Mouse (Mus musculus) megakaryocyte, embryonic 14.5 days (primary cell): ENCODE data around the gene Arhgap1. TPM values are rescaled to one million over a fixed set of nuclear protein-coding genes. Genes with fewer than 3 reads are reported as not detected.
"Not testable (repeated sequence)": the region's sequence is repeated elsewhere in the genome, so short reads cannot be mapped to it uniquely, and the experiment has no call there.

Source experiments
- H3K27me3 ChIP-seq: replicated peaks from 2 replicates; pipeline ENCODE3; 2012; ENCODE audit warnings: inconsistent platforms
- H3K36me3 ChIP-seq: replicated peaks from 2 replicates; pipeline ENCODE3; 2012; ENCODE audit warnings: low read length, inconsistent platforms, mixed read lengths
- H3K4me1 ChIP-seq: 2 replicates; pipeline ENCODE4 v1.6.1; 2012; ENCODE audit warnings: inconsistent platforms
- H3K4me3 ChIP-seq: replicated peaks from 2 replicates; pipeline ENCODE3; 2012; ENCODE audit warnings: moderate library complexity, mild to moderate bottlenecking, inconsistent platforms
- H3K9me3 ChIP-seq: 2 replicates; pipeline ENCODE4 v1.6.1; 2012; ENCODE audit warnings: inconsistent platforms
- FLI1 ChIP-seq: IDR thresholded peaks from 2 replicates; pipeline ENCODE4 v1.6.1; 2012; ENCODE audit warnings: low read length, inconsistent platforms, mixed read lengths
- GATA1 ChIP-seq: IDR thresholded peaks from 3 replicates; pipeline ENCODE4 v1.6.1; 2012; ENCODE audit warnings: mixed read lengths, low read length, inconsistent platforms, borderline replicate concordance
- polyA plus RNA-seq: library from polyadenylated mRNA; stranded (reverse); fragments of >175 nt; gene quantifications from 2 replicates; pipeline ENCODE4 v1.2.3, GENCODE M21; 2012; ENCODE audit warnings: low replicate concordance; ENCODE audit not compliant: insufficient read depth

Arhgap1 gene
- polyA plus RNA-seq = 43.0 and 56.1 TPM in 2 replicates

GRCm38 (mm10) chr2:91649553-91650359 is at the start of gene Arhgap1, which contains the start of gene Zfp408:
TSS of gene Arhgap1 (plus strand) at chr2:91649860.
TSS of gene Zfp408 (minus strand) at chr2:91649791.
- no peaks in the 10 kb centered on the region for H3K27me3 ChIP-seq
- H3K4me3 ChIP-seq = peak within 1 kb of the TSS; percentile 99
- TF ChIP-seq GATA1 (no peak), FLI1 (peak; percentile 96)
- peaks cover 65% of the 10 kb centered on the region for H3K36me3 ChIP-seq
- no peaks in the 10 kb centered on the region for H3K9me3 ChIP-seq
- H3K4me1 ChIP-seq = peaks cover 77% of the 10 kb centered on the region

DNA sequence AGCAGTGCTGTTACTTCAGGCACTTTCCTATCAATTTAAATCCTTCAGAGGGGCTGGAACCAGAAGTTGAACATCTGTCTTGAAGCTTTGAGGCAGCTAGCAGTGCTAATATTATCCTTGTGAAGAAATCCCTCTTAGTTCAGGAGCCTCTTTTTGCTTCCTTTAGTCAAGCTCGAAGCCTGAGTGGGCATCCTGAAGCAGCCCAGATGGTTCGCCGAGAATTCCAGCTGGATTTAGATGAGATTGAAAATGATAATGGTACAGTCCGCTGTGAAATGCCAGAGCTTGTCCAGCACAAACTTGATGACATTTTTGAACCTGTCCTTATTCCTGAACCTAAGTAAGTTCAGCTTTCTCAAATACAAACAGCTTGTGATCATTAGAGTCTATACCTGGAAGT is 49.2 kb upstream of the Arhgap1 start:
- no peaks in the 10 kb centered on the region; the same call in 1 of the 2 replicates for H3K4me1 ChIP-seq
- H3K36me3 ChIP-seq = peaks cover 95% of the 10 kb centered on the region
- no peaks in the 10 kb centered on the region for H3K27me3 ChIP-seq
- no peaks in the 10 kb centered on the region for H3K9me3 ChIP-seq
- no peak overlapping the region for H3K4me3 ChIP-seq
- TF ChIP-seq GATA1 (no peak), FLI1 (no peak)

- H3K4me1 ChIP-seq = no peaks in the 10 kb centered on the region; the same call in 1 of the 2 replicates
- TF ChIP-seq FLI1 (no peak), GATA1 (no peak)
- H3K4me3 ChIP-seq = no peak overlapping the region
- no peaks in the 10 kb centered on the region for H3K27me3 ChIP-seq
- peaks cover 90% of the 10 kb centered on the region for H3K36me3 ChIP-seq
- no peaks in the 10 kb centered on the region for H3K9me3 ChIP-seq
These were observed 47.3 kb upstream of the Arhgap1 start for GRCm38 (mm10) chr2:91602389-91602788.

DNA sequence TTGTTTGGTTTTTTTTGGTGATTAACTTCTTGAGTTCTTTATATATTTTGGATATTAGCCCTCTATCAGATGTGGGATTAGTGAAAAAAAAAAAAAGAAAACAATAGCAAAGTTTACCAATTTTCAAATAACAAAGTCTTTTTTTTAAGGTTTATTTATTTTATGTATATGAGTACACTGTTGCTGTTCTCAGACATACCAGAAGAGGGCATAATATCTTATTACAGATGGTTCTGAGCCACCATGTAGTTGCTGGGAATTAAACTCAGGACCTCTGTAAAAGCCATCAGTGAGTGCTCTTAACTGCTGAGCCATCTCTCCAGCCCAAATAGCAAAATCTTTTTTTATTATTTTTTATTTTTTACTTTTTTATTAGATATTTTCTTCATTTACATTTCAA is 40.3 kb upstream of the Arhgap1 start:
- not testable (repeated sequence) for H3K27me3 ChIP-seq, H3K4me3 ChIP-seq, H3K4me1 ChIP-seq, H3K9me3 ChIP-seq
- peaks cover 64% of the 10 kb centered on the region for H3K36me3 ChIP-seq

GRCm38 (mm10) chr2:91622356-91622755 is 27.3 kb upstream of the Arhgap1 start:
- H3K9me3 ChIP-seq = no peaks in the 10 kb centered on the region
- peaks cover 4% of the 10 kb centered on the region for H3K27me3 ChIP-seq
- TF ChIP-seq FLI1 = no peak
- no peak for TF ChIP-seq GATA1
- no peak overlapping the region for H3K4me3 ChIP-seq
- H3K36me3 ChIP-seq = peaks cover 69% of the 10 kb centered on the region
- 0 out of 2 replicates have a peak, but pooled peaks cover 3% of the 10 kb centered on the region for H3K4me1 ChIP-seq

GRCm38 (mm10) chr2:91623366-91623765 is 26.3 kb upstream of the Arhgap1 start:
- H3K9me3 ChIP-seq, H3K4me3 ChIP-seq, H3K4me1 ChIP-seq, H3K27me3 ChIP-seq: not testable (repeated sequence)
- peaks cover 59% of the 10 kb centered on the region for H3K36me3 ChIP-seq

DNA sequence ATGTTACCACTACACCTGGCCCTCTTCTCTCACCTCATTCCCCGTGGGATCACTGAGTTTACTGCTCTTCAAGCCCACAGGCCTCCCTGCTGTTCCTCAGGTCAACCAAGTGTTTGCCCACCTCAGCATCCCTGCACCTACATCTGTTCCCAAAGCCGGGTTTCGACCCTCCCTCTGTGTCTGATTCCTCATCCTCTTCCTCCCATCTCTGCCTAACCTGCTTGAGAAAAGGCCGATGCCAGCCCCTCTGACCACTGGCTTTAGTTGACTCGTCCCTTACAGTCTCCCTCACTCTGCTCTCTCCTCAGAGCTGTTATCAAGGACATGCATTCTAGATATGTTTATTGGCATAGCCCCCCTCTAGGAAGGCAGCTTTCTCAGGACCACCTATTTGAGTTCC is 22.2 kb upstream of the Arhgap1 start:
- peaks cover 19% of the 10 kb centered on the region for H3K36me3 ChIP-seq
- H3K27me3 ChIP-seq = peaks cover 30% of the 10 kb centered on the region
- no peaks in the 10 kb centered on the region for H3K9me3 ChIP-seq
- H3K4me3 ChIP-seq = no peak overlapping the region
- TF ChIP-seq GATA1 (no peak), FLI1 (no peak)
- 0 out of 2 replicates have a peak, but pooled peaks cover 3% of the 10 kb centered on the region for H3K4me1 ChIP-seq

GRCm38 (mm10) chr2:91628171-91628570 is 21.5 kb upstream of the Arhgap1 start:
- Histone ChIP-seq H3K4me3 (no peak overlapping the region), H3K27me3 (peaks cover 35% of the 10 kb centered on the region), H3K9me3 (no peaks in the 10 kb centered on the region), H3K36me3 (peaks cover 12% of the 10 kb centered on the region), H3K4me1 (0 out of 2 replicates have a peak, but pooled peaks cover 3% of the 10 kb centered on the region)
- TF ChIP-seq FLI1 (no peak), GATA1 (no peak)

DNA sequence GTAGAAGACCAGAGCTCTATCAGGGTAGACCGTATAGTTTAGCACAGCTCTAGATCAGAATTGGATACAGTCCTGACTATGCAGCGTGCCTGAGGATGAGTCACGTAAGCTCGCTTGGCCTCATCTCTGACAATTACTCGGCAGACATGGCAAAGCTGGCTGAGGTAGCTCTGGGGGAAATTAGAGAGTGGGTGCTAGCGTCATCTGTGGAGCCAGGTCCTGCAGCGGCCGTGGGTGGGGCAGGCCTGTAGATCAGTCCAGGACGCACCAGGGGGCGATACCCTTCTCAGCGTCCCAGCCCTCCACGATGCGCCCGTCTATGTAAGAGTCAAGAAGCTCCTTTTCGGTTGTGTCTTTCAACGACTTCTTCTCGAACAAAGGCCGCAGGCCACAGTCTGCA is 20.0 kb upstream of the Arhgap1 start:
- peaks cover 5% of the 10 kb centered on the region; the same call in 1 of the 2 replicates for H3K4me1 ChIP-seq
- TF ChIP-seq GATA1 = no peak
- no peak for TF ChIP-seq FLI1
- H3K4me3 ChIP-seq = no peak overlapping the region
- H3K27me3 ChIP-seq = peaks cover 40% of the 10 kb centered on the region
- H3K36me3 ChIP-seq = peaks cover 5% of the 10 kb centered on the region
- no peaks in the 10 kb centered on the region for H3K9me3 ChIP-seq

GRCm38 (mm10) chr2:91630384-91630783 is 19.3 kb upstream of the Arhgap1 start:
- H3K4me3 ChIP-seq = no peak overlapping the region
- no peaks in the 10 kb centered on the region for H3K9me3 ChIP-seq
- peaks cover 12% of the 10 kb centered on the region for H3K4me1 ChIP-seq
- H3K36me3 ChIP-seq = peaks cover under 1% of the 10 kb centered on the region
- TF ChIP-seq GATA1 (no peak), FLI1 (no peak)
- peaks cover 44% of the 10 kb centered on the region for H3K27me3 ChIP-seq
